Mouse (Mus musculus): Measurements from ENCODE around the gene Rbl1.

GRCm38 (mm10) chr2:157176248-157176647 lies 28.1 kb downstream of the Rbl1 start:
- TF ChIP-seq POLR2A (IDR thresholded peaks at IDR 0.05; ENCODE audit: low read depth, low read length) = no peak
- TF ChIP-seq CTCF (conservative IDR thresholded peaks at IDR 0.05; ENCODE audit: insufficient read depth, insufficient read length, low read depth, low read length) = no peak

Measured in kidney, adult 2 months (tissue).